Mouse (Mus musculus) olfactory bulb, adult 2 months (tissue): ENCODE results near the gene Ccdc173. TPM values are rescaled to one million over a fixed set of nuclear protein-coding genes. Genes with fewer than 3 reads are reported as not detected.

Experiments used
- H3K27ac ChIP-seq: fragments of 200-500 bp; 2 replicates; pipeline ENCODE4 v1.5.1; 2012; ENCODE audit warnings: low read depth, low read length; ENCODE audit not compliant: insufficient read depth
- H3K4me1 ChIP-seq: fragments of 200-500 bp; 2 replicates; pipeline ENCODE4 v1.6.1; 2012; ENCODE audit warnings: low read length; ENCODE audit not compliant: control insufficient read depth, insufficient read depth
- H3K4me3 ChIP-seq: fragments of 200-500 bp; 2 replicates; pipeline ENCODE4 v1.5.1; 2012; ENCODE audit warnings: mild to moderate bottlenecking, low read depth, low read length, moderate library complexity; ENCODE audit not compliant: insufficient read depth
- CTCF ChIP-seq: fragments of 200-500 bp; IDR thresholded peaks from 2 replicates; pipeline ENCODE4 v1.5.1; 2012; ENCODE audit warnings: low read depth, mild to moderate bottlenecking, low read length, moderate library complexity; ENCODE audit not compliant: insufficient read depth
- POLR2A ChIP-seq: fragments of 200-500 bp; IDR thresholded peaks from 2 replicates; pipeline ENCODE4 v1.6.1; 2012; ENCODE audit warnings: mild to moderate bottlenecking, low read depth, low read length, moderate library complexity; ENCODE audit not compliant: insufficient read depth
- WGBS: fragments of 180-500 bp; shearing (Covaris S2); methylation state at CpG from one replicate; pipeline ENCODE4 v1.1.7; 2018; 5-methylcytosine and 5-hydroxymethylcytosine counted together
- polyA plus RNA-seq: library from polyadenylated mRNA; stranded (reverse); fragments of >200 nt; gene quantifications from 2 replicates; pipeline ENCODE4 v1.2.4, GENCODE M21; 2012; ENCODE audit warnings: low replicate concordance; ENCODE audit not compliant: missing spikeins, insufficient read depth, insufficient read length

Gene Ccdc173
- polyA plus RNA-seq, 1 experiment, result not detected

- Histone ChIP-seq H3K4me3 (no peak overlapping the region), H3K27ac (no peak overlapping the region), H3K4me1 (no peaks in the 10 kb centered on the region)
- no peak for TF ChIP-seq CTCF
- TF ChIP-seq POLR2A, result no peak
- WGBS, result 83% methylated on average over 1 of the region's 1 CpGs
Measured at GRCm38 (mm10) chr2:69745091-69745490, 44.3 kb downstream of the Ccdc173 start.

DNA sequence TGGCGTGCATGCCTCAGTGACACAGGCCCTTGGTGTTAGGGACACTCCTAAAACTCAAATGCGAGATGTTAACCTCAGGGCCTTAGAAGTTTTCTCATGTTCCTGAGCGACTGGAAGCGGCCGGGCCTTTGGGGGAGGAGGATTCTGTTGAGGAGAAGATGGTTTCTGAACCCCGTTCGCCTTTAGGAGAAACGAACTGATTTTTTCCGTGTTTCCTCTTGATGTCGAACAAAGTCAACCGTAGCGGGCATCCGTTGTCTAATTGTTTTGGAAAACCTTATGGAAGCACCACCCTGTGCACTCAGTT is 65.9 kb downstream of the Ccdc173 start:
- Histone ChIP-seq H3K27ac (peak overlapping the region; percentile 47; the same call in 1 of the 2 replicates), H3K4me1 (no peaks in the 10 kb centered on the region), H3K4me3 (peak overlapping the region; percentile 75)
- WGBS, result under 1% methylated on average over 13 of the region's 13 CpGs
- TF ChIP-seq POLR2A, result no peak
- TF ChIP-seq CTCF, result no peak

- Histone ChIP-seq H3K4me1 (no peaks in the 10 kb centered on the region), H3K27ac (peak overlapping the region; percentile 95), H3K4me3 (peak overlapping the region; percentile 75)
- WGBS, result under 1% methylated on average over 91 of the region's 91 CpGs
- TF ChIP-seq CTCF (no peak), POLR2A (peak; percentile 66)
Measured at GRCm38 (mm10) chr2:69722650-69723518, 66.5 kb downstream of the Ccdc173 start.

- Histone ChIP-seq H3K4me1 (no peaks in the 10 kb centered on the region), H3K27ac (peak within 1 kb of the TSS; percentile 95), H3K4me3 (peak within 1 kb of the TSS; percentile 75)
- WGBS, result 3% methylated on average over 12 of the region's 12 CpGs
- TF ChIP-seq POLR2A, result no peak
- TF ChIP-seq CTCF, result no peak
Measured at GRCm38 (mm10) chr2:69722273-69722649, 67.1 kb downstream of the Ccdc173 start, which contains the start of gene Ppig. Gene Ppig (plus strand): TSS chr2:69722545.

DNA sequence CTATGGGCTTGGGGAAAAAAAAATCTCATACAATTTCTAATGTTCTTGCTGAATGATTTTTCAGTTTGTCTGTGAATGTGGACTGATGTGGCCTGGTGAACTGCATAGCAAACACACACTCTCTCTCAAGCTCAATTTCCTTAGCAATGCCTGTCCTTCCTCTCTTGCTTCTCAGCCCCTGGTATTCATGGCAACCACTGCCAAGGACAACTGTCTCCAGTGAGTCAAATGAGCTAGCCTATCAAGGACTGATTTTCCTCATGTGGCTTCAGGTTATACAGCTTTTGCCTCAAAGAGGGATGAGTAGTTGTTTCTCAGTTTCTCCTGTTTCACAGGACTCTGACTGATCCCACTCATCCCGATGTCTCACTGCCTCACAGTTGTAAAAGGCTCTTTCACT is 70.3 kb downstream of the Ccdc173 start:
- TF ChIP-seq POLR2A, result no peak
- no peak for TF ChIP-seq CTCF
- WGBS, result 78% methylated on average over 1 of the region's 1 CpGs

DNA sequence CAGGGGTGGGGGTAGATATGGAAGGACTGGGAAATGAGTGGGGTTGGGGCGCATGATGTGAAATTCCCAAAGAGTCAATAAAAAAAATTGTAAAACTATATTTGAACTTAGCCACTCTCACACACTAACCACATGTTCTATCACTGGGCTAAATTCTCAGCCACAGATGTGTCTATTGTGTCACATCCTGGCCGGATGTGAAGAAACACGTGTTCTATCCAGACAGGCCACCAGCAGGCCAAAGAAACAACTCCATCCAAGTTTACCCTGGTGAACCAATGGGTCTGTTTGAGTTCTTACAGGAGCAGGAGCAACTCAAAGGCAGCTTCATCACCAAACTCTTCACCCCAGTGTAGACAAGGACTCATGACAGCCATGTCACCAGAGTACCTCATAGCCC is 72.9 kb downstream of the Ccdc173 start:
- Histone ChIP-seq H3K4me1 (no peaks in the 10 kb centered on the region), H3K27ac (no peak overlapping the region), H3K4me3 (no peak overlapping the region)
- TF ChIP-seq POLR2A, result no peak
- no peak for TF ChIP-seq CTCF
- WGBS, result 76% methylated on average over 3 of the region's 3 CpGs

More for the DNA sequence above, 70.3 kb downstream of the Ccdc173 start:
- no peak overlapping the region for H3K4me3 ChIP-seq
- H3K4me1 ChIP-seq, result no peaks in the 10 kb centered on the region
- H3K27ac ChIP-seq, result no peak overlapping the region

DNA sequence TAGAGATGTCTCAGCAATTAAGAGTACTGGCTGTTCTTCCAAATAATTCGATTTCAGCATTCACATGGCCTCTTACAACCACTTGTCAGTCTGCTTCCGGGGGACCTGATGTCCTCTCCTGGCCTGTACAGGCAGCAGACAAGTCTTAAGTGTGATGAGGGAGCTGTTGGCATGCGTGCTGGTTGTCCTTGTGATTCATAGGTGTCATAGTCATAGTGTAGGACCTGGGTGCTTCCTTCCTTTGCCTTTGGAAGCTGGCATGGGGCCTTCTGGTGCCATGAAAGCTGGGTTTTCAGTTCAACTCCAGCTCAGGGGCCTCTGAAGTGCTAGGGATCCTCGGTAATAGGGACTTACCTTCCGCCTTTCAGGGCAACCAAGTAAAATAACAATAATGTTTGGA is 75.2 kb downstream of the Ccdc173 start:
- no peak overlapping the region for H3K4me3 ChIP-seq
- 82% methylated on average over 5 of the region's 5 CpGs for WGBS
- TF ChIP-seq CTCF, result no peak
- no peak for TF ChIP-seq POLR2A
- no peaks in the 10 kb centered on the region; the same call in 1 of the 2 replicates for H3K4me1 ChIP-seq
- H3K27ac ChIP-seq, result no peak overlapping the region

DNA sequence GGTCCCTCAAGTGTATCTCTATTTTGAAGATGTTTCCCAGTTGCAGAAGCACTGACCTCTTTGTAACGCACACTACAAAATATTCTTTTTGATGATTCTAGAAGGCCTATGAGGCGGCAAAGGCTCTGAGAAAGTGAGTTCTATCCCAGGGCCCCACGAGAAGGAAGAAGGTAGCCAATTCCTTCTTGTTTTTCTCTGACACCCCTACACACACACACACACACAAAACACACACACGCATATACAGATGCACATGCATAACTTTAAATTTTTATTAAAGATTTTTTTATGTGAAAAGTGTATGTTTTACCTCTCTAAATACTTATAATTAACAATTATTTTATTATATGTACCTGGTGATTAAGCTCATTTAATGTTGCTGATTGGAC is 75.8 kb downstream of the Ccdc173 start:
- Histone ChIP-seq H3K4me1 (no peaks in the 10 kb centered on the region; the same call in 1 of the 2 replicates), H3K27ac (no peak overlapping the region), H3K4me3 (no peak overlapping the region)
- 20% methylated on average over 4 of the region's 4 CpGs for WGBS
- no peak for TF ChIP-seq CTCF
- no peak for TF ChIP-seq POLR2A

GRCm38 (mm10) chr2:69712981-69713625 is 76.3 kb downstream of the Ccdc173 start, which contains the start of gene Fastkd1:
Gene Fastkd1 (minus strand): TSS chr2:69713516.
- TF ChIP-seq POLR2A (peak; percentile 51), CTCF (no peak)
- peak within 1 kb of the TSS; percentile 89 for H3K27ac ChIP-seq
- H3K4me3 ChIP-seq, result peak within 1 kb of the TSS; percentile 74
- WGBS, result under 1% methylated on average over 39 of the region's 39 CpGs
- H3K4me1 ChIP-seq, result no peaks in the 10 kb centered on the region; the same call in 1 of the 2 replicates
